Mouse (Mus musculus) cerebellum, adult 11 months (tissue): ENCODE results near the gene Ube2ql1.

Experiments
- DNase-seq: peaks from one replicate; pipeline ENCODE4 v3.0.0; 2022

Gene Ube2ql1

DNA sequence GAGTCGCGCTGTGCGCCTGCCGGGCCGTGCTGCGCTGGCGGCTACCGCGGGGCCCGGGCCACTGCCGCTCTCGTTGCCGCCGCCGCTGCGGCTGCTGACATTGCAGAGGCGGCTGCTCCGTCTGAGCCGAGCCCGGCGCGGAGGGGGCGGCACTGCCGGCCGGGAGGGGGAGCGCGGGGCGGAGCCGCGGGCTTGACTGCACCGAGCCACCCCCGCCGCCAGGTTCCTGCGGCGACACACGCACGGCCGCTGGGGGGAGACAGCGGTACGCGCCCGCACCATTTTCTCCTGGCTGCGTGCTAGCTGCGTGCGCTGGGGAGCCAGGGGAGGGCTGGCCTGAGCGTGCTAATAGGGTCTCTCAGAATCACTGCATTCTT is at the start of gene Ube2ql1:
TSS of gene Ube2ql1 (minus strand) at position 131 of the 377 bp plus-strand sequence.
- peak; percentile 95 for DNase-seq

DNA sequence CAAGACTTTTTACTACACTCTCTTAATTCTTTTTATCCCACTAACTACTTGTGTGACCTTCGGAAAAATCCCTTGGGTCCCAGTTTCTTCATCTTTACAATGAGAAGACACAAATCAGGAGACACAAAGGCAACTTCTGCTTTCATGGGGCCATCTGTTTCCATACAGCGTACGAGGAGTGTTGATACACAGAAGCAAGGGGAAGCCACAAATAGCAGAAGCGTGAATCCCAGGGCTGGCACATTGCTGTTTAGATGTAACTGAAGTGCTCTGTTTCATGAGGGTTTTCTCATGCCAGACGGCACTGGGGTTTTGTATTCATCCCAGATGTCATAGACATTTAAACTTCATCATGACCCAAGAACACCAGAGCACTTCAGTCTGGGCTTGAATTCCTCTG is 49.0 kb upstream of the Ube2ql1 start:
- no peak for DNase-seq

DNA sequence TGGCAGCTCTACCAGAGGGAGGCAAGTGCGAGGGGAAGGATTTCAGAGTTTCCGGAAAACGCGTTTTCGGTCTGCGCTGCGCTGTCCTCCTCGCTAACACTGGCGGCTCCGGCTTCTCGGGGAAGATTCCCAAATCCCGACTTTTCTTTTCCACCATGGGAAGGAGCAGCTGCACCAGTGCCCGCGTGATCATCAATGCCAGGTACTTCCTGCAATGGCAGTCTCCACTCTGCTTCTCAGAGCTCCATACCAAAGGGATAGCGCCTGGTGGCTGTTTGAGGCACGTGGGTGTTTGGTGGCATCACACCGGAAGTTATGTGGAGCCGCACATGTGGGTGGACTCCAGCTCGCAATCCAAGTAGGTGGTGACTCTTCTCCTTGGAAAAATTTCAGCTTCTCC is 38.5 kb upstream of the Ube2ql1 start:
- no peak for DNase-seq

DNA sequence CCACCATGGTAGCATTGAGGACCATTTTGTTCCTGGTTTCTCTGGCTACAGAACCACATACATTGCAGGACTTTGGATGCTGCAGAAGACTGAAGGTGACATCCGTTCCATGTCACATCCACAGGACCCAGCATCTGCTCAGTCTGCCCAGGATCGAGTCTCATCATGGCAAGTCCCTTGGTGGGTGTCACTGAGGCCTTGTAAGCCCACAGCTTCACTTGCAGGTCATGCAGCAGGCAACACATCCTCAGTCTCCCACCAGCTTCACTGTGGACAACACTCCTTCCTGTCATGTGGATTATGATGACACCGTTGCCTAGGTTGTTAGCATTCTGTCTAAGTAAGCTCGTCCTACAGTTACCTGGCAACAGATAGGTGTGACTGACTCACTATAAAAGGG is 32.7 kb upstream of the Ube2ql1 start:
- DNase-seq, result no peak

DNA sequence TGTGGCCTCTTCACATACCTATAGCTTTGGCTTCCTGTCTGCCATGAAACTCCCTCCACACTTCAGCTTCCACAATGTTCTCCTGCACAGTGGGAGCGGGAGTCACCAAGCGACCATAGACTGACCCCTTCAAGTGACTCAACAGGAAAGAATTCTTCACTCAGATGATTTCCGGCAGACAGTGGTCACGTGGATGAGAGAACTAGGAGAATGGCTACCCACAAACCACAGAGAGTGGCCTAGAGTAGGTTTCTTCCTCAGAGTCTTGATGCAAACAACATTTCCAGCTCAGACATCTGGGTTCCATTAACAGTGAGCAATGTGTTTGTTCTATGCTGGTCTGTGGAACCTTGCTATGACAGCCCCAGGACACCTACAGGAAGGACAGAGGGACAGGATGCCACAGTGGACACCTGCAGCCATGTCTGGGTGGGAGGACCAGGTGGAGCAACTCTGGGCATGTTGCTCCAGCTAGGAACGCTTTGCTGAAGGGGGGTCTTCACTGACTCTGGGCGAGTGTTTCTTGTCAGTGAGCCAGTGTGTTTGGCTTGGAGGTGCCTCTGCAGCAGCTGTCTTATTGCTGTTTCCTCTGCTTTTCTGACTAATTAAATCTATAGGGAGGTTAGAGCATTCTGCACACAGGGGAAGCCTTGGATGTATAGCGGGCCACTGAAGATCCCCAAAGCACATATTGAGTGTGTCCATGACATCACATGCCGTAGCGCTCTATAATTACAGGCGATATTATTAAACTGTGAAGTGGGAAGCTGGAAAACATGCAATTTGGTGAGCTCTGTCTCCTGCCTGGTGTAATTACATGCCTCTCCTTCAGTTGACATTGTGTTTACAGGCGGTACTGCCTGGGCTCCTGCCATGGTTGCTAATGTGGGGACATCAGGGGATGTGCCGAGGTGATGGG is 31.1 kb upstream of the Ube2ql1 start:
- no peak for DNase-seq

DNA sequence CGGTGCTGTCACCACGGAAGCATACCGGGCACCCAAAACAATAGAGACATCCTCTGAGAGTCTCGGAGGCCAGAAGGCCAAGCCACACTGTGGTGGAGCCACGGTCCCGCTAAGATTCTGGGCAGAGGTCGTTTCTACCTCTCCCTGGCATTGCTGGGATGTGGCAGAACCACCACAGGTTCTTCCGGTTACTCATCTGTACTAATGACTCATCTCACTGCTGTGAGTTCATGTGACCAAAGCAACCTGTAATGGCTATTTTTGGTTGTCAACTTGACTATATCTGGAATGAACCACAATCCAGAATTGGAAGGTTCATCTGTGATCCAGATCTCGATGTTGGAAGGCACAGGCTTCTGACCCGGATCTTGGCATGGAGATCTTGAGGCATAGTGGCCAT is 28.5 kb upstream of the Ube2ql1 start:
- no peak for DNase-seq

DNA sequence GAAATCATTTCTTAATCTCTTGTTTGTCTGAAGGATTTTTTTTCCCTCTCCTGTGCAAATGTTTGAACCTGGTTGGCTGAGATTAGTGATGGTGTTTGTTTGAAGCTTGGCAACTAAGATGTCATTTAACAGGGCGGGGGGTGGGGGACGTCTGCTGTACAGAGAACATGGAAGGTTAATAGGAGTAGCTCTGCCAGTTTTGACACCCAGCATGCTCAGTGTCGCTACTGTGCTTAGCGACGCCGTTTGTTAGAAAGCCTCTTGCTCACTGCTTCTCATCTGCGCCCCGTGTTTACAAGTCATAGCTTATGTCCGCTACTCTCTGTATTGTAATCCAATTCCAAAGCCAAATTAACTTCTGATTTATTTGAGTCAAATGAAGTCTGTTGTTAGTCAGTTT is 25.0 kb upstream of the Ube2ql1 start:
- no peak for DNase-seq

DNA sequence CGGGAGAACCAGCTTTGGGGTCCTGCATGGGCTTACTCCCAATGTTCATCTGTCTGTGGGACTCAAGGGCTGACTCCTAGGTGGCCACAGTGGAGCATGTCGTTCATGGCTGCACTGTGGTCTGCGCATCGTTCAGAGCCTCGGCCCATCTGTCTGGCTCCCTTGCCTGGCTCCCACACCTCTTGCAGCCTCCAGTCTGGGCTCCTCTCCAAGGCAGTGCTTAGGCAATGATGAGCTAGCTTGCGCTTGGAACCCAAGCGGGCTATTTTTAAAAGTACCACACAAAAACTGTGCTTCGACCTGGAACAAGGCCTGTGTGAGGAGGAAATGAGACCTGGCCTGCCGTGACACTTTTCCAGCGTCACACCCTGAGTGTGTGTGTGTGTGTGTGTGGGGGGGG is 21.7 kb upstream of the Ube2ql1 start:
- peak; percentile 82 for DNase-seq

DNA sequence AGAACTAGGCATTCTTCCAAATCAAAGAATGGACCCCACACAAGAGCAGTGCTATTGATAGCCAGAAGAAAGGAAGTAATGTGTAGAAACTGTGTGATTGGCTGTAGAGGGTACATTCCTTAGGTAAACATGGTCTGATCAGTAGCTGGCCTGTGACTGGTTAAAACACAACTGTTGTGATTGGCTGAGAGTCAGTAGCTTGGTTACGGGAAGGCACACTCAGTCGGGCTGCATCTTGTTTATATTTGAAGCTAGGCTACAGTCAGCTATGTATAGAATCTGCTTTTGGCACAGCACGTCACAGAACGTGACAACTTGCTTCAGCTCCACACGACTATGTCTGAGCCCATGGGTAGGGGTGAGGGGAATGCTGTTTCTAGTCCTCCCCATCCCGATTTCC is 19.3 kb upstream of the Ube2ql1 start:
- DNase-seq, result no peak

DNA sequence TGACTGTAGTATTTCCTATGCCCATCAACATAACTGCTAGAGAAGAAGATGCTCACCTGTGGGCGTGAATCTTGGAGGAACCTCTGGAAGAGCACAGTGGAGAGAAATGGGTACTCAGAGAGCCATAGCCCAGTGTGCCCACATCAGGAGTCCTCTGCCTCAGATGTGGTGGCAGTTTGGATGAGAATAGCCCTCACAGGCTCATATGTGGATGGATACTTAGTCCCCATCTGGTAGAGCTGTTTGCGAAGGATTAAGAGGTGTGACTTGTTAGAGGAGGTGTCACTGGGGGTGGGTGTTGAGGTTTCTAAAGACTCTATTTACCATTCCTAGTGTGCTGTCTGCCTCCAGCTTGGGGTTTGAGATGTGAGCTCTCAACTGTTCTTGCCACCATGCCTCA is 13.2 kb upstream of the Ube2ql1 start:
- no peak for DNase-seq

DNA sequence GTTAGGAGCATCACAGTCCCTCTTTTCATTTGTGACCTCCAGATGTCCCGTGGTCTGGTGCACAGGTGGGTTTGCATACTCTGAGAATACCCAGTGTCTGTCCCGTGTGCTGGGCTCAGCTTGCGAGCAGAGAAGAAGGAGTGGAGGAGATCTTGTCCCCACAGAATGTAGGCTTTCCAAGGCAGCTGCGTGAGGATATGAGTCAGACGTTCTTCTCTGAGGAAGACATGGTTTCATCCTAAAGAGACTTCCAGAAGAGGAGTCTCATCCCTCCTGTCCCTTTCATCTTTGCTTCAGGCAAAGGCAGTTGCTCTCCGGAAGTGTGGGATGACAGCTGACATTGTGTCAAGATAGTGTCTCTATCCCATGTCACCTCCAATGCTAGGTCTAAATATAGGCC is 11.8 kb upstream of the Ube2ql1 start:
- DNase-seq, result no peak

DNA sequence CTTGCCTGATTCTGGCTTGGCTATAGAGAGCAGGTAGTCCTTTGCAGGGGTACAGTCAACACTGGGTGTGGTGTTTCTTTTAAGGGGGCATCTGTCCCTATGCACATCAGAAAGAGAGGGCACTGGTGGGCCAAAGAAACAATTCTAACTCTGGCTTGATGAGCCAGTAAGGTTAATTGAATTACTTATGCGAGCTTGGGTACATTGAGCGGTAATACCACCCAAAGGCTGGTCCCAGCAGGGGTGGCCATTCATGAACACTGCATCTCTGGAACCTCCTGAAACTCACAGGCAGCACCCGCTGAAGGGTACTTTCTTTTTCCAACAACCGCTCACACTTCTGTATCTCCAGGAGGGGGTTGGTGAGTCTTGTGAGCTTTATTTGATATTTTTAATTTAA is 9.1 kb upstream of the Ube2ql1 start:
- no peak for DNase-seq

DNA sequence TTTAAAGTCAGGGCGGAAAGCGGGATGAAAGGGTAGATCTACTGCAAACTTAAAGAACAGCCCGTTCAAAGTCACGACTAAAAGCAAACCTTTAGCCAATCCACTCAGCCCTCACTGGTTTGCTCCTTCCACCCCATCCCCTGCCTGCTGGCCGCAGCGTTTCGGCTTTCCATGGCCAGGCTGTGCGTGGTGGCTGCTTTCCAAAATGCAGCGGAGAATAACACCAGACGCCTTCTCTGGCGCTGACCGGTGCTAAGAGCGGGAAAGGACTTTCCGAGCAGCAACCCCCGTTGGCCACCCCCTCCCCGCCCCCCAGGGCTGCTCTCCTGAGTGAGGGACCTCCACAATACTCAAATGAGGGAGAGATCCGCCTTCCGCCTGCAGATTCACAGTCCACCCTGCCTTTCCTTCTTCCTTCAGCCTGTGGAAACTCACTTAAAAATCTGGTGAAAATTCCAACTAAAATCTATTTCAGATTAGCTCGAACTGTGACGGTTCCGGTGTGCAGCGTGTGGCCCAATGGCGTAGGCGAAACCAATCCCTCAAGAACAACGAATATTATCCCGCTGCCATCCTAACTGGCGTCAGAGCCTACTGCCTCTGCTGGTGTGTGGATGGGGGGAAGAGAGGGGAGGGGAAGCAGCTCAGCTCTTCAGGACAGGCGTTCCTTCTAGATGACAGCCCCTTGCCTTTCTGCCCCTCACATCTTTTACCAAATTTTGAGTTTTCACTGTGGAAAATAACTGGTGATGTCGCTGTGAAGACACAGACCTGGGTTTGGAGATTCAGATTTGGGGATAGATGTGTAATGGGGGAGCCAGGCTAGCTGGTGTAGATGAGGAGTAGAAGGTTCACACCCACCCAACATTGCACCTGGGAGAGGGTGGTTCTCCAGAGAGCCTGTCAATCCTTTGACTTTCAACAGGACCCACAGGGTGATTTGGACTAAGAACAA is 919 bp upstream of the Ube2ql1 start:
- peak; percentile 84 for DNase-seq

DNA sequence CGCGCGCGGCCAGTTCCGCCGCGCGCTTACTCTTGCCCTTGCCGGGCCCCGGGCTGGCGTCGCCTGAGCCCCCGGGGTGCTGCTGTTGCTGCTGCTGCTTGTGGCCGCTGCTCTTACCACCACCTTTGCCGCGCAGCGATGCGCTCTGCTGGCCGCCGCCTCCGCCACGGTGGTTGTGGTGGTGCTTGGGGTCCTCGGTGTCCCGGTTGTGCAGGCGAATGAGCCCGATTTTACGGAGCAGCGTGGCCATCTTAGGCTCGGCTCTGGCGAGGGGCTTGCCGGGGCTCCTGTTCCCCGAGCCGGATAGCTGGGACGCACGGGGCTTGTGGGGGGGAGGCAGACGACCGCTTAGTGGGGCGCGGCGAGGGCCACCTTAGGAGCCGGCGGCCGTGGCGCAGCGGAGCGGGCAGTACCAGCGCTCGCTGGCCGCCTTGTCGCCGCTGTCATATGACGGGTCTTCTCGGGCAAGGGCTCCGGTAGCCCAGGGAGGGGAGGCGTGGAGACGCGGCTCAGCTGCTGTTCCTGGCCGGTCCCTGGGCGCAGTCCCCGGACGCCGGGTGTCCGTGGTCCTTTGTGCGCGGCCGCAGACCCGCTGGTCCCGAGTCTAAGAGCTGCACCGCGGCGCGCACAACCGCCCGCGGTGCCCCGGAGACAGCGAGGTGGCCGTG is 464 bp downstream of the Ube2ql1 start:
- peak; percentile 67 for DNase-seq

DNA sequence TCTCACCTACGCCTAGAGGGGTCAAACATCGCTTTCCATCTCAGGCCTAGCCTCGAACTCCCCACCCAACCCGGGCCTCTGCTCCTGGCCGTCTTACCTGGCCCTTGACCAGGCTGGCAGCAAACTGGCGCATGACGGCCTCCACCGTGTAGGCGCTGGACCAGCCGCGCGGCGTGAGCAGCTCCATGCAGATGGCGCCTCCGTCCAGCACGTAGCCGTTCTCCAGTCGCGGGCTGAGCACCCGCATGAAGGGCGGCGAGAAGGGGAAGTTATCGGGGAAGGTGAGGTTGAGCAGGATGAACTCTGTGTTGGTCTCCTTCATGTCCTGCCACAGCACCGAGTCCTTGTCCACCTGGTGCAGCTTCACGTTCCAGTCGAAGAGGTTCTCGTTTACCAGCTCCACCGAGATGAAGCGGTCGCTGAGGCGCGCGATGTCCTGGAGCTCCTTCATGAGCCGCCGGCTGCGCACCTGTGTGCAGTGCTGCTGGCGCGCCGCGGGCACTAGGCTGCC is 1.2 kb downstream of the Ube2ql1 start:
- DNase-seq, result peak; percentile 75

DNA sequence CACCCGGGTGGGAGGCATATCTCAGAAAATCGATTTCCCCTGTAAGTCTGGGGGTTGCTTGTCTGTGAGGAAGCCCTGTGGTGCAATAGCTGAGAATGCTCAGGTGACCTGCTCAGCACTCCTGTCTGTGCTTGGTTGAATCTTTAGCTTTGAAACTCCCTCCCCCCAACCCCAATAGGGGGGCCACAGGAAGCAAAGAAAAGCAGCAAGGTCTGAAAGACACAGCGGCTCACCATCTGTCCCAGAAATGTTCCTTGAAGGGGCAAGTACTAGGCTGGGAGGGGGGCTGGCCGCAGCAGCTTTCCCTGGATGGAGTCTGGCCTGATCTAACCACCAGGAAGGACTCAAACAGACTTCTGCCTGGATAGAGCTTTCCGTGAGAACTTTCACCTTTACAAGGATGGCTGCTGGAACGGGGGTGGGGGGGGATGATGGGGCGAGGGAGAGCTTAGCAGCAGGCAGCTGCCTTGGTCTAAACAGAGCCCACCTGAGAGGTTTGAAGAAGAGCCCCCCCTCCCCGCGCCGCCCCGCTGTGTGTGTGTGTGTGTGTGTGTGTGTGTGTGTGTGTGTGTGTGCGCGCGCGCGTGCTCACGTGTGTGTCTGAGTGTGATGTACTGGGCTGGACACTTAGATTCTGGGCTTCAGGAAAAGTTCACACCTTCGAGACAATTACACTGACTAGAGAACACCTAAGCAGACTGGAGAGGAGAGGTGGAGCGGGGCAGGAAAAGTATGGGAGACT is 2.1 kb downstream of the Ube2ql1 start:
- DNase-seq, result peak; percentile 26

DNA sequence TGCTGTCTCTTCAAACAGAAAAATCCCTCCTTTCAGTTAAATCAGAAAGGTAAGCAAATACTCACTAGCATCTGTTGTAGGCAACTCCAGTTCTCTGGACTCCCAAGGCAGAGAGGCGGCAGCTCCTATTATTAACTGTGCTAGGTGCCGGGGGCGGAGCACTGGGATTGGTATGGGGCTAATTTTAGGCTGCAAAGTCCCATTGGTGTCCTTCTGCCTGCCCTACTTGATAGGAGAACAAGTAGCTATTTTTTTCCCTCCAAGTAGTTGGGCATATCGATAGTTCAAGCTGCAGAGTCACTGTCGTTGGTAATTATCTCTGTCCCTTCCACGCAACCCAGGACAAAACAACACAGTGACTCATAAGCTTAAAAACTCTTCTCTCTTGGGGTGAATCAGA is 7.1 kb downstream of the Ube2ql1 start:
- DNase-seq, result no peak

DNA sequence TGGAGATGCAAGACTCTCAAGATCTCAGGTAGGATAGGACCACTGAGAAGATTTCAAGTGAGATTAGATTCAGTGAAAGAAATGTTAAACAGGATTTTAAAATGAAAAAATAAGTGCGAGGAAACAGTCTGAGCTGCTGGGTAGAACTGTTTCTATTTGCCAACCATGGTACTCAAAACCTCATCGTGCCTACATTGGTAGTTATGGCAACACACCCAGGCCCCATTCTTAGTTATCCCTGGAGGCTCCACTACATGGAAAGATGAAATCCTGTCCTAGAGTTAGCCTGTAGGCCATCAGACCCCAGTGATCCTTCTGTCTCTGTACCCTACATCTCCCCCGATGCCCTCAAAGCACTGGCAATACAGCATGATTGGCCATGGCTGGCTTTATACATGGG is 14.3 kb downstream of the Ube2ql1 start:
- DNase-seq, result no peak

DNA sequence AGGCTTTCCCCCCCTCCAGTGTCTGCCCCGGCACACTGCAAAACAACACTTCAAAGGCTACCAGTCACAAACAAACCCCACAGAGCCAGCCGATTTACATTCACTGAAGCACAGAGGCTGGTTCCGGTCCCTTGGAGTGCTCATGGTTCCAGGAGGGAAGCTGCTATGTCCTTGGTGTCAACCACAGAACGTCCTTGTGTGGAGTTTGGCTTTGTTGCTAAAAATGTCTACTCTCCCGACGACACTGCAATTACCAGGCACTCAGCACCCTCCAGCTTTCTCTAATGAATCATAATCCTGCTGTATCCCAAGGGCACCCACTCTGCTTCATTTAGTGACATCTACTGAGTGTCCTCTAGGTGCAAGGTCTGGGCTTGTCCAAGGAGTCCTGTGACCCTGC is 18.5 kb downstream of the Ube2ql1 start:
- DNase-seq, result no peak

DNA sequence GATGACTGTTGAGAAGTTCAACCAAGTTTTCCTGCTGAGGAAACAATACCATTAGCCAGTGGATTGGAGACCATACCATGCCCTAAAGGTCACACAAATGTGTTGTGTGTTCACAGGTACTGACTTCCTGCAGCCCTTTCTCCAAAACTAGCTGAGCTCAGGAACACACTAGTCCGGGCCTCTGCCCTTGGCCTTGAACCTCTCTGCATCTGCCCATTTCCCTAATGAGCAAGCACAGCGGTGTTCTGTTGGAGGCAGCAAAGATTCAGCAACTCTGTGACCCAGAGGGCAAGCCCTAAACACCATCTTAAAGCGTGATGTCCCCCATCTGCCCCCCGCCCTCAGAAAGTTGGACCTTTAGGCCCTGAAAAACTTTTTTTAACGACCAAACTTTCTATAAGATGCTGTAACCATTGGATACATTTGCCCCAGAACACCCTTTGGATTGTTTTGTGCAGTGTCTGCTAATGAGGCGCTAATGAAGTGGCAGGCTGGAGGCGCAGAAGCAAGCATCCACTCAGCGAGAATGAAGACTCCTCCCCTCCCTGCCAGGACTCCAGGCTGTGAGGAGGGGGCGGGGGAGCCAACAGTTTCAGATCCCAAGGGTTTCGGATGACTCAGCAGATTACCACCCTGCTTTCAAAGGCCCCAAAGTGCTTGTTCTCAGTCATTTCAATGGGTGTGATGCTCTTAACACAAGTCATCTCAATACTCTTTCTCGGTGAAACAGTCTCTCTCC is 21.7 kb downstream of the Ube2ql1 start:
- DNase-seq, result no peak

DNA sequence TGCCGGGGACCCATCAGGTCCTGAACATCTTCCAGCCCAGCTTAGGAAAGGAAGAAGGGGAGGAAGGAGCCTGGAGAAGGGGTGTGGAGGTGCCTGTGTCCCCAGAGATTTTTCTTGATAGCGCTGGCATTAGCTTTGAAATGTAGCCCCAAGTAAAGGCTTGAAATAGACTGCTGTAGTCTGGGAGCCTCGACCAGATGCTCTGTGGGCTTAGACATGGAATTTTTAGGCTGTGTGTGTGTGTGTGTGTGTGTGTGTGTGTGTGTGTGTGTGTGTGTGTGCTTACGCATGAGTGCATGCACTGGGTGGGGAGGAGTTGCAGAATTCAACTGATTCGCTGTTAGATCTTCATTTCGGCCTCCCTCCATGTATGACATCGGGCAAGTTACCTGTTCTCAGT is 31.5 kb downstream of the Ube2ql1 start:
- DNase-seq, result no peak

DNA sequence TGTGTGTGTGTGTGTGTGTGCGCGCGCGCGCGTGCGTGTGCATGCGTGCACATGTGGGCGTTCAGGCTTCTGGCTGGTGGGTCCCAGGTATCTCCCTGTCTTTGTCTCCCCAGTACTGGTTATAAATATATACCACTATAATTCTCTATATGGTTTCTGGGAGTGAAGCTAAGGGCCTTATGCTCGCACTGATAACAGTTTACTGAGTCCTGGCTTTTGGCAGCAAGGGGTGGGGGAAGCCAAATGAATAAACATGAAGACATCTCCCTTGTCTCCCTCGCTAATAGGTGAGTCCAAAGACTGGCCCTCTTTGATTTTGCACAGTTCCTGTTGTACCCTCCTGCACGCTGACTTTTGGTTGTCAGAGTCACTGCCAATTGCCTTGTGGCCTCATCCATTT is 32.2 kb downstream of the Ube2ql1 start:
- no peak for DNase-seq
